Mouse (Mus musculus) WW6 (cell line): ENCODE data around the gene Plet1.
A peak's percentile ranks its signal among the peaks of the same experiment; 100 is the strongest.

Source experiments
- DNase-seq: peaks from one replicate; pipeline ENCODE4 v3.0.0-alpha.2; 2013; ENCODE audit warnings: low read depth, low spot score

Plet1 gene

GRCm38 (mm10) chr9:50533791-50534190 lies 39.5 kb downstream of the Plet1 start:
- DNase-seq: no peak

GRCm38 (mm10) chr9:50535930-50536329 lies 41.6 kb downstream of the Plet1 start:
- no peak for DNase-seq

DNA sequence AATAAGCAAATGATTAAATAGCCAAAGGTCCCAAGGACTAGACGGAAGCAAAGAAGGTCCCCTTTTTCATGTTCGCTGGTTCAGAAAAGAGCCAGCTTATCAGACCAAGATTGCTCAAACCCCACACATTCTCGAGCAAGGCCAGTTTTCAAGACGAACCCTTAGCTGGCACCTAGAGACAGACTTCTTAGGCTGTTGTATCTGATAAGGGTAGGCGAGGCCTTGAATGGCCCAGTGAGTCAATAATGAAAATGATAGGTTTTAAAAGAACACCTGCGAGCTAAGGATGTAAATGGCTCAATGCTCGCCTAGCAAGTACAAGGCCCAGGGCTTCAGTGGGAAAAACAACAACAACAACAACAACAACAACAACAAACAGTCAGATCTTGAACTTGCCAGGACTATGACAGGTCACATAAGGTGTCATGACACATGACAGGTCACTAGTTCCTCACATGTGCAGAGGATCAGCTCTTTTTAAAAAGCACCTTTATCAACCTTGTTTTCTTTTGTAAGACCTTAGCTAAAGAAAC lies 42.3 kb downstream of the Plet1 start:
- DNase-seq: no peak

DNA sequence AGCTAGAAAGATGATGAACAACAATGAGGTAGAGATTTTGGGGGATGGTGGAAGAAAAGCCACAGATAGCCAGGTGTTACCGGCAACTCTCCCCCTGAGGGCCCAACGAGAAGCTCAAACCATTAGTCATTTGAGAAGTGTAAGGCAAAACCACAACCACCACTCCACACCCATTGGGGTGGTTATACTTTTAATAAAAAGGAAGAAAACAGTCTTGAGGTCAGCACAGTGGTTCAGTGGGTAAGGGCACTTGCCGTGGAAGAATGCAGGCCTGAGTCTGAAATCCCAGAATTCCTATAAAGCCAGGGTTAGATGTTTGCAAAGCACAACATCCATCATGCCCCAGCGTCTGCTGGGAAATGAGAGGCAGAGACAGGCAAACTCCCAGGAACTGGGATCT lies 43.0 kb downstream of the Plet1 start:
- no peak for DNase-seq

DNA sequence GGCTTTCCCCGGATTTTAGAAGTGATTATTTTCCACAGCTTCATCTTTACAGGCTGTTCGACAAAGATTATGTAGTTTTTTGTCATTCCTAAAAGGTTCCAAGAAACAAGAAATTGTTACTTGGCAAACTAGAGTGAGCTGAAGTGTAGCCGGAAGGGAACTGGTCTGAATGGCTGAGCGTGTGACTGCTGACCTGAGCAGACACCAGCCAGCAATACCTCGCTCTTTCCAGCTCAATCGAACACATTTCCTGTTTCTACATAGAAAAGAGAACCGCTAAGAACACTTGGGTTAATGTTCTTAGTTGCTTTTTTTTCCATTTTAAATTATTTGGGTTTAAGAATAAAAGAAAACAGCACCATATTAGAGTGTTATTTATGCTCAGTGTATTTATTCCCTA lies 45.8 kb downstream of the Plet1 start:
- no peak for DNase-seq

- DNase-seq: no peak
Observed at GRCm38 (mm10) chr9:50542401-50542800, 48.1 kb downstream of the Plet1 start.

DNA sequence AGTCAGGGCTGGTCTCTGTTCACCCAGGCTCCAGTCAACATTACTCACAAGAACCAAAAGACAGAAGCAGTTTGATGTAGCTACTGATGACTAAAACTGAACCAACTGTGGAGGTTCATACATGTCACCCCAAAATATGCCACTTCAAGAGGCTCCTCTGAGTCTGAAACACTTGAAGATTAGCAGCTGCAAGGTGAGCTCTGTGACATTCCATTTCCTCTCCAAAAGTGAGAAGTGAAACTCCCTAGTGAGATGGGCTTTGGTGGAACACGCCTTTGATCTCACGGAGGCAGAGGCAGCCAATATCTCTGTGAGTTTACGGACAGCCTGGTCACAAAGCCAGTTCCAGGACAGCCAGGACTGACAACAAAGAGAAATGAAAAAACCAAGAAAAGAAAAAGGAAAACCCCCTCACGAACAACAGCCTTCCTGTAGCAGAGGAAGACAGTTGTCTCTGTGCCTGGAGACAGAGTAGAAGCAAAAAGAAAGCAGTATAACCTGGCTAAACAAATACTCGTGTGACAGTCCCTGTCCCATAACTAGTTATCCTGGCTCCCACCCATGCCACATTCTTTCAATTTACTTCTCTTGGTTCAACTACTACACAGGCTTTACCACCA lies 53.6 kb downstream of the Plet1 start:
- DNase-seq: no peak

GRCm38 (mm10) chr9:50548936-50549335 lies 54.6 kb downstream of the Plet1 start:
- no peak for DNase-seq

DNA sequence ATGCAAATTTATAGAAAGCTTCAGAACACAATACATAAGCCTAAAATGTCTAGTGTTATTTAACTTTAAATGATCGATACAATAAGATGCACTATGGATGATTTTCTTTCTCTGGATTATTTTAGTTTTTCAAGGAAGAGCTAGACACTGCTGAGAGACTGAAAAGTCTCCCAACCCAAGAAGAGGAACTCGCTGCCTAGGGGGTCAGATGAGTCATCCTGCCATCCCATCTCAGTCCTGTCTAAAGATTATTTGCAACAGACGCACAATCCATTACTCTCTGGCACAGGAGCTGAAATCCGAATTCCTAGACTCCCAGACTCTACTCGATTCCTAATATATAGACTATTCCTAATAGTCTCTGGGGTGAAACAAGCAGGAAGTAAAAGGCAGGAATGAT lies 57.9 kb downstream of the Plet1 start:
- DNase-seq: no peak

- no peak for DNase-seq
Observed at GRCm38 (mm10) chr9:50553547-50553946, 59.2 kb downstream of the Plet1 start.

- DNase-seq: peak; percentile 28
Observed at GRCm38 (mm10) chr9:50554241-50555093, 60.1 kb downstream of the Plet1 start, which contains the start of gene Il18. Il18 (plus strand) TSS chr9:50554827.

GRCm38 (mm10) chr9:50555094-50555446 lies 60.7 kb downstream of the Plet1 start, which contains the start of gene Bco2:
Bco2 (minus strand) TSS chr9:50555181.
- DNase-seq: no peak
